Mouse (Mus musculus): ENCODE measurements around the gene Cnnm1.

Cnnm1 gene

GRCm38 (mm10) chr19:43546337-43547117, 106.3 kb downstream of the Cnnm1 start:
- no peak for DNase-seq

Data from kidney, postnatal 4 days (tissue).